Mouse (Mus musculus): Measurements from ENCODE around the gene Slc25a47. TPM values are rescaled to one million over a fixed set of nuclear protein-coding genes. Genes with fewer than 3 reads are reported as not detected.

The Slc25a47 gene
- polyA plus RNA-seq, 1 experiment from 2014 or later, result 13.8 TPM

DNA sequence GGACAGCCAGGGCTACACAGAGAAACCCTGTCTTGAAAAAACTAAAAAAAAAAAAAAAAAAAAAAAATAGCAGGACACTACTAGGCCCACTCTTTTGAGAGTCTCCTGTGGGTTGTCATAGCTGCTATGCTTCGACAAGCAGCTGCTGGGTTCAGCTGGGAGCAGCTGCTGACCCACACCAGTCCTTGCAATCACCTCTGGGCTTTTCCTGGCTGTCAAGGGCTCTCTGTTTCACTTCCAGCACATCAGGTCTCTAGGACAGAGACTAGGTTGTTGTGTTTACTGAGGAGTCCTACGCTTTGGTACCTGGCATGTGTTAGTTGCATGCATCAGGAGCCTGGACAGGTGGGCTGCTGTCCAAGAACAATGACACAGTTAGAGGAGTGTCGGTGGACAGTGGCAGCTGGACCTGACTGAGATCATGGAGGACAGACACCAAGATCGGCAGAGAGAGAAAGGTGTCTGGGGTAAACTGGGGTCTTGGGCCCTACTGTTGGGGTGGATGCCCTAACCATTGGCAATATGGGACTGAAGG lies 13.7 kb downstream of the Slc25a47 start:
- Histone ChIP-seq H3K4me3 (no peak overlapping the region), H3K9me3 (no peaks in the 10 kb centered on the region), H3K27me3 (no peaks in the 10 kb centered on the region), H3K36me3 (peaks cover 21% of the 10 kb centered on the region), H3K27ac (replicated peaks) (no peak overlapping the region), H3K4me2 (replicated peaks) (no peak overlapping the region), H3K9ac (replicated peaks) (no peak overlapping the region), H3K4me1 (peaks cover 9% of the 10 kb centered on the region)
- ATAC-seq (ENCODE audit: low FRiP score, low read depth), result no peak
- 82% methylated on average over 4 of the region's 4 CpGs for WGBS

DNA sequence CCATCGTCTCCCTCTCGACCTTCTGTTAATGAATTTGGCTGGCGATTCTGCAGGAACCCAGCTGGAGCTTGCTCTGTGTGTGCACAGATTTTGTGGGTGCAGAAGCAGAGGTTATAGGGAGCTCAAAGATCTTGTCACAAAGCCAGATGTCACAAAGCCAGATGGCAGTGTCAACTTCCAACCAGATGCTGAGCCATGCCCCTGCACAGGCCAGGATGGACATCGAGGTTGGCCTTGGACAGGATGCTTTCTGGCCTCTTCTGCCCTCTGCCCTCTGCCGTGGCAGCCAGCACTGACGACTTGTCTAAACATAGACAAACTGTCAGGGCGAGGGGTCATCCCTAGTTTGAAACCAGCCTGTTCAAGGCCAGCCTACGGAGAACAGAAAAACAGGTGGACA lies 14.3 kb downstream of the Slc25a47 start:
- H3K4me1 ChIP-seq, result peaks cover 9% of the 10 kb centered on the region
- H3K9ac ChIP-seq (replicated peaks), result no peak overlapping the region
- no peak overlapping the region for H3K27ac ChIP-seq (replicated peaks)
- 68% methylated on average over 8 of the region's 8 CpGs for WGBS
- no peak overlapping the region for H3K4me2 ChIP-seq (replicated peaks)
- H3K4me3 ChIP-seq, result no peak overlapping the region
- ATAC-seq (ENCODE audit: low FRiP score, low read depth), result no peak
- H3K27me3 ChIP-seq, result no peaks in the 10 kb centered on the region
- peaks cover 16% of the 10 kb centered on the region for H3K36me3 ChIP-seq
- H3K9me3 ChIP-seq, result no peaks in the 10 kb centered on the region

DNA sequence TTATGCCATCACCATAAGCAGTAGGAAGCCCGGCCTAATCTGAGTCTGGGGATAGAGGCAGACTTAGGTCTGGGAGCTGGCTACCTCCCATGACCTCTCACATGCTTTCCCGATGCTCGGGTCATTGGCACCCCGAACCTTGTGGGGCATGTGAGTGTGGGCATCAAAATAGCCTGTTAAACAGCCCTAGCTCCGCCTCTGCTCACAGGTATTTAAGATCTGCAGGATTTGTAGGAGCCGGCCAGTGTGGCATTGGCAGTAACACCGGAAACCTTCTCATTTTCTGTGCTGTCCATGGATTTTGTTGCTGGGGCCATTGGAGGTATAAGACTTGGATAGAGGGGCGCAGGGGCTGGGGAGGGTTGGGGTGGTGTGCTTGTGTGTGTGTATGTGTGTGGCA lies 15.0 kb downstream of the Slc25a47 start:
- Histone ChIP-seq H3K27me3 (no peaks in the 10 kb centered on the region), H3K9ac (replicated peaks) (no peak overlapping the region), H3K27ac (replicated peaks) (no peak overlapping the region), H3K4me1 (peaks cover 9% of the 10 kb centered on the region), H3K4me2 (replicated peaks) (no peak overlapping the region), H3K9me3 (no peaks in the 10 kb centered on the region), H3K36me3 (0 out of 2 replicates have a peak, but pooled peaks cover 14% of the 10 kb centered on the region), H3K4me3 (no peak overlapping the region)
- 95% methylated on average over 8 of the region's 8 CpGs for WGBS
- ATAC-seq (ENCODE audit: low FRiP score, low read depth), result no peak

DNA sequence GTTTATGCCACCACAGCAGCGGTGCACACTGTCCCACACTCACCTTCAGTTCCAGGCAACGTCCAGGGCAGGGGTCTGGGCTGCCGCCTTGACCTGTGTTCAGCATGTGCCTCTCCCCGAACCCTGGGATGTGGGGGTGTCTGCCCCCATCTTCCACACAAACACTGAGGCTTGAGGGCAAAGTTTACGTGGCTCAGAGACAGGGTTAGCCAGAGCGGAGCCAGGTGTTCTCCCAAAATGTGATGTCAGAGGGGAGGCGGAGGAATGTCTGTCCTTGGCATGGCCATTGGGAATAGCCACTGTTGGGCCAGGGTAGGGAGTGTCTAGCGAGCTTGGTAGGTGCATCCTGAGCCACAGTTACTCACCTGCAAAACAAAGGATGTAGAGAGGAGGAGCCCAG lies 17.0 kb downstream of the Slc25a47 start:
- no peaks in the 10 kb centered on the region for H3K27me3 ChIP-seq
- no peak for ATAC-seq (ENCODE audit: low FRiP score, low read depth)
- no peak overlapping the region for H3K9ac ChIP-seq (replicated peaks)
- WGBS, result 93% methylated on average over 8 of the region's 8 CpGs
- no peaks in the 10 kb centered on the region for H3K9me3 ChIP-seq
- peaks cover 9% of the 10 kb centered on the region for H3K4me1 ChIP-seq
- 0 out of 2 replicates have a peak, but pooled peaks cover 9% of the 10 kb centered on the region for H3K36me3 ChIP-seq
- no peak overlapping the region for H3K4me3 ChIP-seq
- H3K27ac ChIP-seq (replicated peaks), result no peak overlapping the region
- H3K4me2 ChIP-seq (replicated peaks), result no peak overlapping the region

DNA sequence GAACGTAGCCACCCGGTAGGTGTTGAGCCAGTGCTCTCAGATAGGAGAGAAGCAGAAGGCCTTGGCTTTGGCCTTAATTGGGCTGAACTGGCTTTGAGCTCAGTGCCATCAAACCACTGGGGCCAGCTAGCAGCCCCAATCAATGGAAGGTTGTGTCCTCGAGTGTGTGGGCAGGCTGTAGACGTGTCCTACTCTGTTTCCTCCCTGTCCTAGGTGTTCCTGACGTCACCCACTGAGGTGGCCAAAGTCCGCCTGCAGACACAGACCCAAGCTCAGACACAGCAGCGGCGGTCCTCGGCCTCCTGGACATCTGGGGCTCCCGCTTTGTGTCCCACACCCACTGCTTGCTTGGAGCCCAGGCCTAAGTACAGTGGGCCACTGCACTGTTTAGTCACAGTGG lies 19.2 kb downstream of the Slc25a47 start:
- Histone ChIP-seq H3K36me3 (peaks cover 20% of the 10 kb centered on the region), H3K9me3 (no peaks in the 10 kb centered on the region), H3K4me2 (replicated peaks) (no peak overlapping the region), H3K27ac (replicated peaks) (no peak overlapping the region), H3K9ac (replicated peaks) (no peak overlapping the region), H3K4me1 (peaks cover 9% of the 10 kb centered on the region), H3K4me3 (no peak overlapping the region), H3K27me3 (no peaks in the 10 kb centered on the region)
- ATAC-seq (ENCODE audit: low FRiP score, low read depth), result no peak
- 94% methylated on average over 10 of the region's 10 CpGs for WGBS

DNA sequence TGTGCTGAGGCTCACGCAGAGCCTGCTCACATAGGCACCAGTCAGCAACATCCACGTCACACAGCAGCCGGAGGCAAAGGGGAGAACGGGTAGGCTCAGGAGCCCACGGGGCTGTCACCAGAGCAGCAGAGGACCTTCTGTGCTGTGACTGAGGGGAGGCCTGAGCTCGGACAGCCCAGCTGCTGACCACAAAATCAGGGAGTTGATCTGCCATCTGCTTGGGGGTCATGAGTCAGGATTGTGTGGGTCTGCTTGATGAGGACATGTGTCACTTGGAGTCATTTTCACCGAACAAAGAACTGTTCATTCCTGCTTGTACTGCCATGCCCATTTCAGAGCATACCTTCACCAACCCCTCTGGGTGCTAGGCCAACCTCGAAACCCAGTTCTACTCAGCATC lies 20.3 kb downstream of the Slc25a47 start:
- no peak overlapping the region for H3K27ac ChIP-seq (replicated peaks)

DNA sequence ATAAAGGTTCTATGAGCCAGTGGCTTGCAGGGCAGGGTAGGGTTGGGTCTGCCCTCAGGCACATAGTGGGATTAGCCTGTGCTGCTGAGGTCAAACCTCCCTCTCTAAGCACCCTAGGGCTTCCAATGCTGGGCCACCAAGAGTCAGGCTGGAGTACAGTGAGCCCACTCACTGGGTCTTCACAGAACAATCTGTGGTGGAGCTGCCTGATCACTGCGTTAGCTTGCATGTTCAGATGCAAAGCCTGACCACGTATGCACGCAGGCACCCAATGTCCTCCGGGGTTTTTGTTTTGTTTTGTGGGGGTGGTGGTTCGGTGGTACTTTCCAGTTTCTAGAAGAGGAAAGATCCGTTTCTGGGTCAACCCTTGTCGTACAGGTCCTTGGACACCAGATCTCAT lies 21.3 kb downstream of the Slc25a47 start:
- no peak overlapping the region for H3K4me3 ChIP-seq
- no peaks in the 10 kb centered on the region for H3K4me1 ChIP-seq
- no peak overlapping the region for H3K4me2 ChIP-seq (replicated peaks)
- H3K27ac ChIP-seq (replicated peaks), result no peak overlapping the region
- H3K9ac ChIP-seq (replicated peaks), result no peak overlapping the region
- H3K9me3 ChIP-seq, result no peaks in the 10 kb centered on the region
- peaks cover 40% of the 10 kb centered on the region for H3K36me3 ChIP-seq
- no peaks in the 10 kb centered on the region for H3K27me3 ChIP-seq
- no peak for ATAC-seq (ENCODE audit: low FRiP score, low read depth)
- 89% methylated on average over 7 of the region's 7 CpGs for WGBS

More for the DNA sequence above, 20.3 kb downstream of the Slc25a47 start:
- no peak overlapping the region for H3K4me2 ChIP-seq (replicated peaks)
- H3K36me3 ChIP-seq, result peaks cover 31% of the 10 kb centered on the region
- H3K4me3 ChIP-seq, result no peak overlapping the region
- no peak overlapping the region for H3K9ac ChIP-seq (replicated peaks)
- ATAC-seq (ENCODE audit: low FRiP score, low read depth), result no peak
- WGBS, result 86% methylated on average over 8 of the region's 8 CpGs
- no peaks in the 10 kb centered on the region for H3K4me1 ChIP-seq
- no peaks in the 10 kb centered on the region for H3K27me3 ChIP-seq
- no peaks in the 10 kb centered on the region for H3K9me3 ChIP-seq

DNA sequence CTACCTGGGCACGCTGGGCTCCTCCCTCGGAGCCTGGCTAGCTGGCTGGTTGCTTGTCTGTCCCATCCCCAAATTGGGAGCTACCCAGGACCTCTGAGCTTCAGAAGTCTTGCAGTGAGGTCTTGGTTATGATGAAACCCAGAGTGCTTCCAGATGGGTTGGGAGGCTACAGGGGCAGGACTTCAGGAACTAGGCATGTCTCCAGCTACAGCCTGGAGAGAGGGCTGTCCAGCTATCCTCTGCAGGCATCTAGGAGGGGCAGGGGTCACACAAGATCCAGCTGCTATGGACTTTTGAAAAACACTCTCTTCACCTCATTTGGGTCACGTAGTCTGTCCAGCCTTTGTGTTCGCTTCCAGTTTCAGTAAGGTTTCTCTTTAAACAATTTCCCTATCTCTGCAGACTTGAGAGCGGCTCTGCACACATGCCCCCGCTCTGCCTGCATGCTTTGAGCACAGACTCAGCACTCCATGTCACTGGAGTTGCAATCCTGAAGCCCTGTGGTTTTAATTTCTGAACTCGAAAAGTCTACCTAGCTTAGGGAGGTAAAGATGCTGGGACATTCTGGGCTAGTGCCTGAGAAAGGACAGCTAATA lies 21.8 kb downstream of the Slc25a47 start:
- 87% methylated on average over 7 of the region's 7 CpGs for WGBS
- H3K9ac ChIP-seq (replicated peaks), result no peak overlapping the region
- peaks cover 45% of the 10 kb centered on the region for H3K36me3 ChIP-seq
- H3K4me2 ChIP-seq (replicated peaks), result no peak overlapping the region
- no peaks in the 10 kb centered on the region for H3K27me3 ChIP-seq
- ATAC-seq (ENCODE audit: low FRiP score, low read depth), result no peak
- H3K4me3 ChIP-seq, result no peak overlapping the region
- no peak overlapping the region for H3K27ac ChIP-seq (replicated peaks)
- no peaks in the 10 kb centered on the region for H3K4me1 ChIP-seq
- no peaks in the 10 kb centered on the region for H3K9me3 ChIP-seq

DNA sequence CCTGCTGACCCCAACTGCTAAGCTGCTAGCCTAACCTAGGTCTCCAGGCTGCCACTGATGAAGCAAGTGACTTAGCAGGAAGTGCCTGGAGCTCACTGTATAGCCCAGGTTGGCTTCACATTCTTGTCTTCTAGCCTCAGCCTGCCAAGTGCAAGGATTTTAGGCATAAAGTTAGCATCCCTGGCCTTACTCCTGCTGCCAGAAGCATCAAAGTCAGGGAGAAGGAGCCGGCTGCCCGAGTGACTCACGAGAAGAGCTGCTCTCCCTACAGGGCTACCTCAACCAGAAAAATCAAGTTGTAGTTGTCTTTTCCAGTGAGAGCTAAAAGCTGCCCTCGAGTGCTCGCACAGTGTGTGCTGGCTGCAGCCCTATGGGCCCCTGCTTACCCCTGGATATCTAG lies 22.6 kb downstream of the Slc25a47 start:
- ATAC-seq (ENCODE audit: low FRiP score, low read depth), result no peak
- peaks cover 53% of the 10 kb centered on the region for H3K36me3 ChIP-seq
- 86% methylated on average over 5 of the region's 5 CpGs for WGBS
- H3K4me1 ChIP-seq, result no peaks in the 10 kb centered on the region
- H3K9me3 ChIP-seq, result no peaks in the 10 kb centered on the region
- no peak overlapping the region for H3K4me2 ChIP-seq (replicated peaks)
- H3K27me3 ChIP-seq, result no peaks in the 10 kb centered on the region
- no peak overlapping the region for H3K4me3 ChIP-seq
- no peak overlapping the region for H3K9ac ChIP-seq (replicated peaks)
- no peak overlapping the region for H3K27ac ChIP-seq (replicated peaks)

DNA sequence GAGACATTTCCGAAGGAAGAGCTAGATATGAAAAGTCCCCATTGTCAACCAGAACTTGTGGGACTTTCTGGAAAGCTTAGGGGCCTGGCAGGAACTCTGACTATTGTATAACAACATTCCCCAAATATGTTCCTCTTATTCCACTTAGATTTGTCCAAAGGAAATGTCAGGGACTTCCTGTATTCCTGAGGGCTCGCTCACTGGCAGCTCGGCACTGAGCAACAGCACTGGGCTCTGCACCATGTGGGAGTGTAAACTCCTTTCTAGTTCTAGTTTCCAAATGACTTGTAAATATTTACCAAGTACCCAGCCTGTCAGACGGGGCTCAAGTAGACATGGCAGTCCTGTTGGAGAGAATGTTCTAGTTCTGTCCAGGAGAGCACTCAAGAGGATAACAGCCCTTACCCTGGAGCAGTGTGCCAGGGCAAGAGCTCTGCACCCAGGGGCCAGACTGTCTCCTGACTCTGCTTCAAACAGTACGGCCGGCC lies 29.2 kb downstream of the Slc25a47 start:
- 91% methylated on average over 6 of the region's 6 CpGs for WGBS
- peaks cover 99% of the 10 kb centered on the region for H3K36me3 ChIP-seq
- no peaks in the 10 kb centered on the region for H3K27me3 ChIP-seq
- H3K9ac ChIP-seq (replicated peaks), result no peak overlapping the region
- no peak for ATAC-seq (ENCODE audit: low FRiP score, low read depth)
- no peak overlapping the region for H3K4me2 ChIP-seq (replicated peaks)
- no peak overlapping the region for H3K4me3 ChIP-seq
- no peaks in the 10 kb centered on the region for H3K9me3 ChIP-seq
- H3K27ac ChIP-seq (replicated peaks), result no peak overlapping the region
- no peaks in the 10 kb centered on the region for H3K4me1 ChIP-seq

DNA sequence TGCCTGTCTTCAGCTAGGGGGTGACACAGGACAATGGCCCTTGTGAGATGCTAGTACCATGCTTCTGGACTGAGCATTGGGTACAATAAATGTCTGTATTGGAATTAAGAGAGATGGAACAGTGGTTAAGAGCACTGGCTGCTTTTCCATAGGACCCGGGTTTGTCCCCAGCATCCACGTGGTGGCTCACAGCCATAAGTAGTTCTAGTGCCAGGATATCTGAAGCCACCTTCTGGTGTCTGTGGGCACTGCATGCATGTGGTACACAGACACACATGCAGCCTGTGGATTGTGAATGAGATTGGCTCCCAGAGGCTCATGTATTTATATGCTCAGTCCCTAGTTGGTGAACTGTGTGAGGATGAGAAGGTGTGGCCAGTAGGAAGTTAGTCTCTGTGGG lies 33.7 kb downstream of the Slc25a47 start:
- 88% methylated on average over 2 of the region's 2 CpGs for WGBS

DNA sequence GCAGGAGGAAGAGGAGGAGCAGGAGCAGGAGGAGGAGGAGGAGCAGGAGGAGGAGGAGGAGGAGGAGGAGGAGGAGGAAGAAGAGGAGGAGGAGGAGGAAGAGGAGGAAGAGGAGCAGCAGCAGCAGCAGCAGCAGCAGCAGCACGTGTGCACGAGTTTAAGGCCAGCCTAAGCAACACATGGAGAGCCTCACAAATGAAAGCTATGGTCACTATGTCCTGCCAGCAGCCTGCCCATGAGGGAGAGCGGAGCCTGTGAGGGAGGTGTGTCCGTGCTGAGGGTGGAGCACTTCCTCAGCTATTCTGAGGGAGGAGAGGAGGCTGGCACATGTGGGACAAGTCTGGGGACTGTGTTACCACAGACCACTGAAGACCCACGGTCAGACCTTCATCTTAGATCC lies 37.3 kb downstream of the Slc25a47 start:
- WGBS, result 85% methylated on average over 5 of the region's 5 CpGs
- H3K4me3 ChIP-seq, result no peak overlapping the region
- no peaks in the 10 kb centered on the region for H3K27me3 ChIP-seq
- no peaks in the 10 kb centered on the region for H3K9me3 ChIP-seq
- H3K27ac ChIP-seq (replicated peaks), result no peak overlapping the region
- peaks cover 90% of the 10 kb centered on the region for H3K36me3 ChIP-seq
- H3K4me1 ChIP-seq, result no peaks in the 10 kb centered on the region
- H3K9ac ChIP-seq (replicated peaks), result no peak overlapping the region
- H3K4me2 ChIP-seq (replicated peaks), result no peak overlapping the region
- no peak for ATAC-seq (ENCODE audit: low FRiP score, low read depth)

More for the DNA sequence above, 33.7 kb downstream of the Slc25a47 start:
- Histone ChIP-seq H3K27ac (replicated peaks) (no peak overlapping the region), H3K27me3 (no peaks in the 10 kb centered on the region), H3K9ac (replicated peaks) (no peak overlapping the region), H3K36me3 (peaks cover 96% of the 10 kb centered on the region), H3K9me3 (no peaks in the 10 kb centered on the region), H3K4me1 (no peaks in the 10 kb centered on the region), H3K4me3 (no peak overlapping the region), H3K4me2 (replicated peaks) (no peak overlapping the region)
- ATAC-seq (ENCODE audit: low FRiP score, low read depth), result no peak

DNA sequence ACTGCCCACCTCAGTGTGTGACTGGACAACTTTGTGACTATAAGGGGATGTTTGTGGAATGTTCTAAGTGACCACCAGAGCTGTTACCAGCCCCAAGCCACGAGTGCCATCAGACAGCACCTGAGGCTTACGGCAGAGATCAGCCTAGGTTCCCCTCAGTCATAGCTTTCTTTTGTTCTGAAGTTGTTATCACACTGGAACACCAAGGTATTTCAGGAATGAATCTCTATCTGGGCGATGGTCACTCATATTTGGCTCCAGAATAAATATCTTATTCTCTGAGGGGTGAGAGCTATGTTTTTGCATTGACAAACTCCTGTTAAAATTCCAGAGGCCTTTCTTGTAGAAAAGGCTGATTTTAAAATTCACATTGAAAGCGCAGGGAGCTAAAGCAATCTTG lies 43.3 kb downstream of the Slc25a47 start:
- Histone ChIP-seq H3K36me3 (peaks cover 82% of the 10 kb centered on the region), H3K4me2 (replicated peaks) (no peak overlapping the region), H3K27me3 (no peaks in the 10 kb centered on the region), H3K9ac (replicated peaks) (no peak overlapping the region), H3K4me3 (no peak overlapping the region), H3K27ac (replicated peaks) (no peak overlapping the region), H3K9me3 (no peaks in the 10 kb centered on the region), H3K4me1 (no peaks in the 10 kb centered on the region)
- no peak for ATAC-seq (ENCODE audit: low FRiP score, low read depth)
- 92% methylated on average over 4 of the region's 4 CpGs for WGBS
